Mouse (Mus musculus): ENCODE data around the gene Naa11.

Naa11 gene

DNA sequence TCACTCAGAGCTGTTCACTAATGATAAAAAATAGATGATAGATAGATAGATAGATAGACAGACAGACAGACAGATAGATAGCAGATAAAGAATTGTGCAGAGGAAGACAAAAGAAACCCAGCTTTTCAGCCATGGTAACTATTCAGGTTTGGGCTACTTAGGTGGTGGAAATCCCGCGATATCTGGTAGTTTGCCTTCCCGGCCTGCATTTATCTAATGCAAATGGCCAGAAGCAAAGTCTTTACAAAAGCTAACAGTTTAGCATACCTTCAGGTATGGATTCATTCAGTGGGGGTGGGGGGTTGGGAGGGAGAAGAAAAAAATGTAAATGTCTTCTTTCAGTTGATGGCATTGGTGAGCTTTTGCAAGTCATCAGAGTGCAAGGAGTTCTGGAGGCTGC, 48.0 kb downstream of the Naa11 start:
- DNase-seq = no peak

- no peak for DNase-seq
Measured at GRCm38 (mm10) chr5:97334794-97335193, 57.4 kb downstream of the Naa11 start.

All from liver (tissue).